Mouse (Mus musculus) gastrocnemius, adult 2 months (tissue): ENCODE results near the gene Ets1. TPM values are rescaled to one million over a fixed set of nuclear protein-coding genes. Genes with fewer than 3 reads are reported as not detected.

ENCODE experiments used
- DNase-seq: peaks from one replicate; pipeline ENCODE4 v3.0.0; 2022
- H3K27ac ChIP-seq: fragments of 200-600 bp; 2 replicates; pipeline ENCODE4 v1.8.1; 2022; ENCODE audit warnings: mild to moderate bottlenecking
- H3K4me3 ChIP-seq: fragments of 200-600 bp; 2 replicates; pipeline ENCODE4 v1.8.1; 2022; ENCODE audit warnings: mild to moderate bottlenecking, moderate library complexity
- CTCF ChIP-seq: fragments of 200-600 bp; IDR thresholded peaks from 2 replicates; pipeline ENCODE4 v1.8.1; 2022; ENCODE audit warnings: antibody characterized with exemption, mild to moderate bottlenecking, moderate library complexity
- intact Hi-C: fragments of 180-260 bp; cut with DNase I; formaldehyde crosslinking; loops from one replicate; pipeline ENCODE4 v1.15.1; 2025
- total RNA-seq, 2 experiments: library from RNA; stranded (reverse); gene quantifications; 2 replicates each; pipeline ENCODE4 v1.2.3; 2021

Ets1 gene
- total RNA-seq, 2 experiments from 2014 or later = 11.6 to 11.7 TPM

GRCm38 (mm10) chr9:32676480-32676879, 40.5 kb downstream of the Ets1 start:
- no peak for DNase-seq
- intact Hi-C loops = no loop called here
- H3K27ac ChIP-seq = peak overlapping the region; percentile 72
- no peak for TF ChIP-seq CTCF
- H3K4me3 ChIP-seq = peak overlapping the region; percentile 44

- intact Hi-C loops = no loop called here
- TF ChIP-seq CTCF = peak; percentile 26; the same call in 1 of the 2 replicates
- DNase-seq = no peak
- Histone ChIP-seq H3K27ac (no peak overlapping the region), H3K4me3 (no peak overlapping the region)
Measured at GRCm38 (mm10) chr9:32677646-32678045, 41.6 kb downstream of the Ets1 start.

- intact Hi-C loops = no loop called here
- no peak for TF ChIP-seq CTCF
- no peak overlapping the region for H3K27ac ChIP-seq
- no peak for DNase-seq
- H3K4me3 ChIP-seq = no peak overlapping the region
Measured at GRCm38 (mm10) chr9:32678120-32678757, 42.2 kb downstream of the Ets1 start.

GRCm38 (mm10) chr9:32679531-32679930, 43.5 kb downstream of the Ets1 start:
- no peak for TF ChIP-seq CTCF
- intact Hi-C loops = no loop called here
- H3K4me3 ChIP-seq = no peak overlapping the region
- no peak for DNase-seq
- H3K27ac ChIP-seq = no peak overlapping the region

GRCm38 (mm10) chr9:32680201-32680600, 44.2 kb downstream of the Ets1 start:
- no peak for DNase-seq
- TF ChIP-seq CTCF = no peak
- intact Hi-C loops = no loop called here
- no peak overlapping the region for H3K4me3 ChIP-seq
- no peak overlapping the region for H3K27ac ChIP-seq

- Histone ChIP-seq H3K27ac (no peak overlapping the region), H3K4me3 (no peak overlapping the region)
- no peak for DNase-seq
- no peak for TF ChIP-seq CTCF
- intact Hi-C loops = no loop called here
Measured at GRCm38 (mm10) chr9:32685793-32686558, 50.0 kb downstream of the Ets1 start.

GRCm38 (mm10) chr9:32688351-32688750, 52.3 kb downstream of the Ets1 start:
- peak overlapping the region; percentile 31; the same call in 1 of the 2 replicates for H3K27ac ChIP-seq
- intact Hi-C loops = no loop called here

GRCm38 (mm10) chr9:32691151-32691925, 55.3 kb downstream of the Ets1 start:
- no peak for DNase-seq
- intact Hi-C loops = no loop called here
- no peak for TF ChIP-seq CTCF
- H3K4me3 ChIP-seq = no peak overlapping the region
- peak overlapping the region; percentile 38 for H3K27ac ChIP-seq

More at GRCm38 (mm10) chr9:32688351-32688750, 52.3 kb downstream of the Ets1 start:
- TF ChIP-seq CTCF = no peak
- H3K4me3 ChIP-seq = no peak overlapping the region
- DNase-seq = peak; percentile 37

GRCm38 (mm10) chr9:32692944-32693343, 56.9 kb downstream of the Ets1 start:
- intact Hi-C loops = no loop called here
- H3K27ac ChIP-seq = 0 out of 2 replicates have a peak overlapping the region, but pooled peaks have one; percentile 70

GRCm38 (mm10) chr9:32693411-32693810, 57.4 kb downstream of the Ets1 start:
- H3K27ac ChIP-seq = peak overlapping the region; percentile 70
- intact Hi-C loops = no loop called here

More at GRCm38 (mm10) chr9:32692944-32693343, 56.9 kb downstream of the Ets1 start:
- TF ChIP-seq CTCF = no peak
- DNase-seq = no peak
- no peak overlapping the region for H3K4me3 ChIP-seq

GRCm38 (mm10) chr9:32694111-32694824, 58.2 kb downstream of the Ets1 start:
- Histone ChIP-seq H3K4me3 (no peak overlapping the region), H3K27ac (peak overlapping the region; percentile 96)
- intact Hi-C loops = loop anchor here (2.0 kb wide), 1 partner anchor 103 kb away; no protein-coding TSS in a partner anchor
- TF ChIP-seq CTCF = no peak
- DNase-seq = no peak

More at GRCm38 (mm10) chr9:32693411-32693810, 57.4 kb downstream of the Ets1 start:
- DNase-seq = no peak
- no peak for TF ChIP-seq CTCF
- no peak overlapping the region for H3K4me3 ChIP-seq

- no peak for TF ChIP-seq CTCF
- Histone ChIP-seq H3K27ac (peak overlapping the region; percentile 96), H3K4me3 (peak overlapping the region; percentile 95)
- DNase-seq = no peak
- intact Hi-C loops = loop anchor here (2.0 to 5.0 kb wide), 2 partner anchors 104 to 242 kb away; no protein-coding TSS in a partner anchor
Measured at GRCm38 (mm10) chr9:32694916-32695490, 59.0 kb downstream of the Ets1 start.
